Mouse (Mus musculus) bone marrow, adult 2 months (tissue): ENCODE measurements around the gene Gm28729. TPM values are rescaled to one million over a fixed set of nuclear protein-coding genes. Genes with fewer than 3 reads are reported as not detected.

ENCODE experiments used
- H3K27ac ChIP-seq: fragments of 200-500 bp; 2 replicates; pipeline ENCODE4 v1.5.1; 2012; ENCODE audit warnings: low read depth, mild to moderate bottlenecking, control low read depth, inconsistent platforms, low read length; ENCODE audit not compliant: control insufficient read depth, poor library complexity, insufficient read depth
- H3K4me1 ChIP-seq: fragments of 200-500 bp; 2 replicates; pipeline ENCODE4 v1.6.1; 2011; ENCODE audit warnings: low read length; ENCODE audit not compliant: control insufficient read depth, insufficient read depth
- H3K4me3 ChIP-seq: fragments of 200-500 bp; replicated peaks from 2 replicates; pipeline ENCODE3; 2011; ENCODE audit warnings: mild to moderate bottlenecking, low read depth, low read length, control low read depth; ENCODE audit not compliant: control insufficient read depth
- CTCF ChIP-seq: fragments of 200-500 bp; IDR thresholded peaks from 2 replicates; pipeline ENCODE4 v1.5.1; 2011; ENCODE audit warnings: low read length, control low read depth; ENCODE audit not compliant: control insufficient read depth, insufficient read depth
- POLR2A ChIP-seq: fragments of 200-500 bp; IDR thresholded peaks from 2 replicates; pipeline ENCODE4 v1.6.1; 2011; ENCODE audit warnings: low read depth, mild to moderate bottlenecking, control low read depth, low read length, borderline replicate concordance; ENCODE audit not compliant: control insufficient read depth
- WGBS: fragments of 180-500 bp; shearing (Covaris S2); methylation state at CpG from one replicate; pipeline ENCODE4 v1.1.7; 2018; 5-methylcytosine and 5-hydroxymethylcytosine counted together
- polyA plus RNA-seq: library from polyadenylated mRNA; stranded (reverse); fragments of >200 nt; gene quantifications from 2 replicates; pipeline ENCODE4 v1.2.4, GENCODE M21; 2011; ENCODE audit warnings: low replicate concordance; ENCODE audit not compliant: missing spikeins, insufficient read depth, insufficient read length

The Gm28729 gene
- polyA plus RNA-seq, 1 experiment: not detected

GRCm38 (mm10) chr9:96438334-96438871 is 86.7 kb downstream of the Gm28729 start:
- TF ChIP-seq CTCF: no peak
- TF ChIP-seq POLR2A: no peak
- peak overlapping the region; percentile 66 for H3K4me3 ChIP-seq
- H3K27ac ChIP-seq: peak overlapping the region; percentile 86
- no peaks in the 10 kb centered on the region; the same call in 1 of the 2 replicates for H3K4me1 ChIP-seq
- WGBS: 1% methylated on average over 8 of the region's 8 CpGs

DNA sequence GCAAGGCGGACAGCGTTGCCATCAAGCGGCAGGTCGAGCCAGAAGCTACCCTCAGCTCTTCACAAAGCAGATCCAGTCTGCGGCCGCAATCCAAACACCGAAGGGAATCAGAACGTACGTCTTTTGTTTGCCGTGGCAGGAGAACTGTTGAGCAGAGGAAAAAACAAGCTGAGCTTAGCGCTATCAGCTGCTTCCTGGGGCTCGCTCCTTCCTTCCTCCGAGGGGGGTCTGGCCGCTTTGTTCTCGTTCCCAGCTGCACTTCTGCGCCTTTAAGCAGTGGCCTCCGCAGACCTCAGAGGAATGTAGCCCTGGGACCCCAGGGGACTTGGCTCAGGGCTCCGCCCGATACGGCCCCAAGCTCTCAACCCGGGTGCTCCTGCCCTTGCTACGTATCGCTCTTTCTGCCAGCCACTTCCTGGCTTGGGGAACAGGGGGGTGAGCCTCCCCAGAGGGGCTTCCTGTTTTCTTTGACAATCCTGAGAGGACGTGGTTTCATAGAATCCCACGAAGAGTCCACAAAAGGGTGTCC is 87.2 kb downstream of the Gm28729 start:
- TF ChIP-seq POLR2A (peak; percentile 69; the same call in 1 of the 2 replicates), CTCF (no peak)
- WGBS: under 1% methylated on average over 25 of the region's 25 CpGs
- Histone ChIP-seq H3K27ac (peak overlapping the region; percentile 86), H3K4me1 (no peaks in the 10 kb centered on the region; the same call in 1 of the 2 replicates), H3K4me3 (peak overlapping the region; percentile 66)

GRCm38 (mm10) chr9:96436901-96437804 is 87.9 kb downstream of the Gm28729 start:
- H3K4me3 ChIP-seq: peak overlapping the region; percentile 66
- H3K27ac ChIP-seq: peak overlapping the region; percentile 86
- WGBS: 33% methylated on average over 28 of the region's 28 CpGs
- H3K4me1 ChIP-seq: no peaks in the 10 kb centered on the region; the same call in 1 of the 2 replicates
- TF ChIP-seq CTCF (peak; percentile 18; the same call in 1 of the 2 replicates), POLR2A (no peak)

Other genes starting within 250 kb of the Gm28729 start
- 43.9 and 72.2 TPM in 2 replicates for gene Atp1b3, start 160.8 kb downstream of the Gm28729 start, polyA plus RNA-seq
- 30.2 and 62.2 TPM in 2 replicates for gene Rnf7, start 46.6 kb downstream of the Gm28729 start, polyA plus RNA-seq
- 5.2 and 5.6 TPM in 2 replicates for gene Rasa2, start 106.4 kb upstream of the Gm28729 start, polyA plus RNA-seq
- gene Zbtb38, start 227.6 kb upstream of the Gm28729 start, polyA plus RNA-seq: 5.6 and 14.8 TPM in 2 replicates